Mouse (Mus musculus): ENCODE results near the gene Tbc1d24.

- TF ChIP-seq CTCF (IDR thresholded peaks at IDR 0.05; ENCODE audit: low read depth, low read length), result no peak
- no peak for TF ChIP-seq POLR2A (IDR thresholded peaks at IDR 0.05; ENCODE audit: extremely low read depth, insufficient read depth, low read length)
Measured at GRCm38 (mm10) chr17:24170729-24171128, 34.6 kb downstream of the Tbc1d24 start.
